Mouse (Mus musculus): ENCODE results near the gene Lypd6.

DNA sequence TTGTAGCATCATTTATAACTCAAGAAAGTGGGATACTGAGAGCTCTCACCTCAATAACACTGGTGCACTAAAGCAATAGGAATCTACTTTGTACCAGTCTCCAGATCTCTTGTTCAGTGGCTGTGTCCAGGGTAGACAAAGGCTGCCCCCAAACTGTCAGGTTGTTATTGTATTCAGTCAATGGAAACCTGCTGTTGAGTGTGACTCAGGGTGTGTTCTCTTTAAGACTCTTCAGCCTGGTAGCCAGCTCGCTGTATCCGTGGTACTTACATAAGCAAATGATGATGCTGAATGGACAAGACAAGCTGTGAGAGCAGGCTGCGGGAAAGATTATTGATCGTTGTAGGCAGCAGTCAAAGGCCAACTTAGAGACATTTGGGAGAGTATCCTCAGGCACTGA lies 131.6 kb downstream of the Lypd6 start:
- TF ChIP-seq POLR2A (IDR thresholded peaks at IDR 0.05; ENCODE audit: borderline replicate concordance, extremely low read depth, low read depth, low read length) (no peak), CTCF (IDR thresholded peaks at IDR 0.05; ENCODE audit: insufficient read depth, low read length) (no peak)

All from lung, adult 2 months (tissue).